Mouse (Mus musculus) embryonic facial prominence, embryonic 10.5 days (tissue): ENCODE data around the gene Prnp. TPM values are rescaled to one million over a fixed set of nuclear protein-coding genes. Genes with fewer than 3 reads are reported as not detected.
A peak's percentile ranks its signal among the peaks of the same experiment; 100 is the strongest.

ENCODE experiments used
- DNase-seq: peaks from one replicate; pipeline ENCODE4 v3.0.0-alpha.2; 2017; ENCODE audit warnings: low spot score
- H3K27ac ChIP-seq: fragments of 300-500 bp; sonication (generic); replicated peaks from 2 replicates; pipeline ENCODE4 v1.5.1; 2016; ENCODE audit warnings: mild to moderate bottlenecking
- H3K27me3 ChIP-seq: fragments of 300-500 bp; sonication (generic); replicated peaks from 2 replicates; pipeline ENCODE4 v1.6.1; 2016; ENCODE audit warnings: low read depth, mild to moderate bottlenecking; ENCODE audit not compliant: poor library complexity, severe bottlenecking
- H3K36me3 ChIP-seq: fragments of 300-500 bp; sonication (generic); replicated peaks from 2 replicates; pipeline ENCODE4 v1.6.1; 2016; ENCODE audit warnings: mild to moderate bottlenecking, moderate library complexity
- H3K4me1 ChIP-seq: fragments of 300-500 bp; sonication (generic); 2 replicates; pipeline ENCODE4 v1.6.1; 2016
- H3K4me3 ChIP-seq: fragments of 300-500 bp; sonication (generic); 2 replicates; pipeline ENCODE4 v1.5.1; 2016; ENCODE audit warnings: mild to moderate bottlenecking, moderate library complexity
- H3K9me3 ChIP-seq: fragments of 300-500 bp; sonication (generic); 2 replicates; pipeline ENCODE4 v1.6.1; 2016; ENCODE audit warnings: mild to moderate bottlenecking
- WGBS: fragments of 180-500 bp; shearing (Covaris S2); methylation state at CpG from one replicate; pipeline ENCODE4 v1.1.7; 2016; 5-methylcytosine and 5-hydroxymethylcytosine counted together
- polyA plus RNA-seq: library from polyadenylated mRNA; unstranded; fragments of >200 nt; fragmentation: Nextera tagmentation; extraction: Ambion mirVana; gene quantifications from 2 replicates; pipeline ENCODE4 v1.2.1, GENCODE M21; 2016

Prnp gene
- polyA plus RNA-seq, 1 experiment from 2014 or later = 21.7 TPM

DNA sequence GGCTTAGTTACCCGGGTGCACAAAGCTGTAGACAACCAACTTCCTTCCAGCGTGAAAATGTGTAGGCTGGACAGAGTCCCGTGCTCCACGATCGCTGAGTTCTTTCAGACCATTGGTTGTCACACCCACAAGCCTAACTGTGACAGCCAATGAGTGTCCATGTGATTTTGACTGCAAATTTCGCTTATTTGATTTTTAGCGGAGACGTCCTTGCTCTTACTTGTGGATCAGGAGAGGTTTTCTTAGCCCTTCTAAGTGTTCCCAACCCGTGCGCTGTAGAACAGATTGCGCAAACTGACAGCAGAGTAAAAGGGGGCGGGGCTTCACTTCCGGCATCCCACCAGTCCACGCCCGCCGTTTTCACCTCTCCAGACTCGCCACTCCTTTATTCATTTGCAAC is 45.5 kb downstream of the Prnp start:
- Histone ChIP-seq H3K27me3 (peaks cover 57% of the 10 kb centered on the region), H3K4me3 (peak overlapping the region; percentile 52), H3K36me3 (no peaks in the 10 kb centered on the region), H3K9me3 (no peaks in the 10 kb centered on the region), H3K4me1 (peaks cover 24% of the 10 kb centered on the region), H3K27ac (no peak overlapping the region)
- peak; percentile 36 for DNase-seq
- 7% methylated on average over 17 of the region's 17 CpGs for WGBS

DNA sequence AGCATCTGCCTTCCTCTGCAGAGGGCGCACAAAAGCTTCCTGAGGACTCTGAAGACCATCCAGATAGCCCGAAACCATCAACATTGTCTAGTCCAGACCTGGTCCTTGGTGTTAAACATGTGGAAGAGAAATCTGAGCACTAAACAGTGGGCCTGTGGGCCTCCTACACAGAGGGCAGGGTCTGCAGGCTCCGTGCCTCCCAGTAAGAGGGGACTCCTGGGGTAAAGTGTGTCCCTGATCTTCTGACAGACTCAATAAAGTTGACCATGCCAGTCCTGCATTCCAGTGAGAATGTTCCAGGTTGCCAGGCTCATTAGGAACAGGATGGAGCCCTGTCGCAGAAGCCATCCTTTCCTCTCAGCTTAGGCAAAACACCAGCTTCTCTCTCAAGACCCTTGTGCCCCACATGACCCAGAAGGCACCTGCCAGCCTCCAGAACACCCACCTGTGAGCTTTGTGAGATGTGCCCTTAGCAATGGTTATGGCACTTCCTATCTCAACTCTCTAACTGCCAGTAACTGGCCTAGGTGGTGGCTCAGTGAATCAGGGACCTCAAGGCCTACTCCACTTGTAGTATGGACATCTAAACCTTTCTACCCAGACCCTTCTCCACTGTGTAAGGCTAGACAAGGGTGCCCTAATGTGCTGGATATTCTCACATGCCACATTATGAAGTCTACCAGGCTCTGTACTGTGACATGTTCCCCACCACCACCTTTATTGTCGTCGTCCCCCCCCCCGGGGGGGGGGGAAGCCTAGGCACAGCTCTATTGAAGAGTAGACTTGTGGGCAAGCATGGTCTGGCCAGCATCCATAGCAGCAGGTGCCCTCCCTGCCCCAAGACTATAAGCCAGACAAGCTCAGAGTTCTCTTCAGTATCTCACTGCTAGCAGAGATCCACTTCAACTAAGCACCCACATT is 46.9 kb downstream of the Prnp start:
- 84% methylated on average over 7 of the region's 7 CpGs for WGBS
- peaks cover 18% of the 10 kb centered on the region for H3K4me1 ChIP-seq
- H3K36me3 ChIP-seq = no peaks in the 10 kb centered on the region
- H3K27me3 ChIP-seq = peaks cover 44% of the 10 kb centered on the region
- H3K9me3 ChIP-seq = no peaks in the 10 kb centered on the region
- H3K27ac ChIP-seq = no peak overlapping the region
- no peak for DNase-seq
- H3K4me3 ChIP-seq = no peak overlapping the region

DNA sequence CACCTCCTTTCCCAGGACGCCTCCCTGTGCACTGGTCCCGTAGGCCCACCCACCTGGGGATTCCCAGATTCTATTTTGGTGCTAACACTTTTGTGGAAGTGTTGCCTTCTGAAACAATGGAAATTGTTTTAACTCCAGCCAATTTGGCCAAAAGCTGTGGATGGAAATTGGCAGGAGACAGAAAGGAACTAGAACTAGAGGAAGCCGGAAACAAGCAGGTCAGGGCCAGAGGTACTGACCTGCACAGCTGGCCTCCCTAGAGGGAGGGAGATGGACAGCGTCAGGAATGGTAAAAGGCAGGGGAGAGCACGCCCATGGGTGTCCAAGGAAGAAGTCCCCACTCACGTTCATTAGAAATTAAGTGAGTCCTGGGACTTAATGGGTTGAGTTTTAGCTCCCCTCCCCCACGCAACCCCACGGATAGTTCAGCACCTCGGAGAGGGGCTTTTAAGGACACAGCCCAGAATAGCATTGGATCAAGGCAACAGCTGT is 48.0 kb downstream of the Prnp start:
- Histone ChIP-seq H3K9me3 (no peaks in the 10 kb centered on the region), H3K4me3 (no peak overlapping the region), H3K27me3 (peaks cover 32% of the 10 kb centered on the region), H3K36me3 (no peaks in the 10 kb centered on the region), H3K4me1 (peaks cover 17% of the 10 kb centered on the region), H3K27ac (no peak overlapping the region)
- peak; percentile 42 for DNase-seq
- 52% methylated on average over 9 of the region's 9 CpGs for WGBS

DNA sequence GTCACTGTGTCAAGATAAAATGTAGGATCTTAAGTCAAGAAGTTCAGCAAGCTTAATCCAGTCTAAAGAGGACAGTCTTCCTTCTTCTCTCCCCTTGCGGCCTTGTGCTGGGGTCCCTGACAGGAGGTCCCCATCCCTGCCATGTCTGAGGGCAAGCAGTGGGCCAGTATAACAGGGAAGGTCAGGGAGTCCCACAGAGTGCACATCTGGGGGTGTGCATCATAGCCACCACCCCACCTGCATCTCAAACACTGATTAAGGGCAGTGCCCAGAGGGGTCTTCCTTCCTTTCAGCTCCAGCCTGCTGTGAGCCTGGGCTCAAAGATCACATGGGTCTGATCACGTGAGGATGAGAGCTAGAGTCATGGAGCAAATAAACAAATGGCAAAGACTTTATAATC is 51.9 kb downstream of the Prnp start:
- no peaks in the 10 kb centered on the region for H3K4me1 ChIP-seq
- H3K36me3 ChIP-seq = no peaks in the 10 kb centered on the region
- no peak overlapping the region for H3K4me3 ChIP-seq
- no peak overlapping the region for H3K27ac ChIP-seq
- no peaks in the 10 kb centered on the region for H3K9me3 ChIP-seq
- H3K27me3 ChIP-seq = peaks cover 2% of the 10 kb centered on the region; the same call in 1 of the 2 replicates
- WGBS = 74% methylated on average over 2 of the region's 2 CpGs
- DNase-seq = no peak

DNA sequence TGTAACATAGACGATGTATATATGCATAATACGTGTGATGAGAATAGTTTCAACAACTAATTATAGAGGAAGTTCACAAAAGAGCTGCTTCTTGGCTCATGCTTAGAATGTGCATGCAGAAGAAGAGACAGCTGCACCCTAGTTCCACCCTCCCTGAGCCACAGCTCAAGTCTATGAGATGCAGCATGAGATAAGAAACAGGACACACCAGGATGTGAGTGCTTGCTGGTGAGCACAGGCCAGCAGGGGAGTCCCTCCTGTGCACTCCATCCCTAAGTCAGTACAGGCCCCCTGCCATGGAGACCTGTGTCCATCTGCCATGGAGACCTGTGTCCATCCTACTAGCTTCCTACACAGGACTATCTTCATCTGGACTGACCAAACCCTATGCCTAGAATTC is 60.9 kb downstream of the Prnp start:
- Histone ChIP-seq H3K27ac (no peak overlapping the region), H3K4me1 (no peaks in the 10 kb centered on the region), H3K36me3 (no peaks in the 10 kb centered on the region), H3K4me3 (no peak overlapping the region), H3K27me3 (no peaks in the 10 kb centered on the region), H3K9me3 (no peaks in the 10 kb centered on the region)
- 90% methylated on average over 2 of the region's 2 CpGs for WGBS
- no peak for DNase-seq

DNA sequence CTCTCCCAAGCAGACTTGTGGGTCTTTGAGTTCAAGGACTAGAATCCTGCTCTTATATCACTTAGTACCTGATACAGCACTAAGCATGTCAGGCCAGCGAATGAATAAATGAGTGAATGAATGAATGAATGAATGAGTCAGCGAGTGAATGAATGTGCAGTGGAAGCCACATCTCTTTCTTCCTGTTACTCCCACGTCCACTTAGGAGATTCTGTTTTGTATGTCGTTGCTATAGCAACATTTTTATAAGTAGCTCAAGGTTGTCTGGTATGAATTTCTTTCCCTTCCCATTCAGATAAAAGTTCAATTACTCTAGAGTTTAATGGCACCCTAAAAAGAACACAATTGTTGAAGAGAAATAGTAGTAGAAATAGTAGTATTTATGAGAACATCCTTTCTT is 61.4 kb downstream of the Prnp start:
- Histone ChIP-seq H3K9me3 (no peaks in the 10 kb centered on the region), H3K4me1 (no peaks in the 10 kb centered on the region), H3K4me3 (no peak overlapping the region), H3K27ac (no peak overlapping the region), H3K27me3 (no peaks in the 10 kb centered on the region), H3K36me3 (no peaks in the 10 kb centered on the region)
- WGBS = 85% methylated on average over 4 of the region's 4 CpGs
- no peak for DNase-seq

DNA sequence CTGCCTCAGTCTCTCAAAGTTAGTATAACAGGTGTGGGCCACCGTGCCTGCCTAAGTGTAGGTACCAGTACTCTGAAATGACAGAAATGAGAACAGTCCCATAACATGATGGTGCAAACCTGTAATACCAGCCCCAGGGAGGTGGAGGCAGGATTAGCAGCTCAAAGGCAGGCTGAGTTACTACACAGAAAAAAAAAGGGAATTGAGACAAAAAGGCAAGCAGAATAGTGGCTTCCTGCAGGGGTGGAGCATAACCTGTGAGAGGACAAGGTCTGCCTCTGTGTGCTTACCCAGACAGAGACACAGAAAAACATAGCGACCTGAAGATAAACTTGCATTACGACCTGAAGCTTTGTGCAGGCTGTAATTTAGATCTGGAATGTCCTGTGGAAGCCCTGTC is 66.9 kb downstream of the Prnp start:
- DNase-seq = no peak
- no peaks in the 10 kb centered on the region for H3K36me3 ChIP-seq
- H3K27me3 ChIP-seq = no peaks in the 10 kb centered on the region
- no peak overlapping the region for H3K4me3 ChIP-seq
- peaks cover 4% of the 10 kb centered on the region for H3K4me1 ChIP-seq
- WGBS = 79% methylated on average over 3 of the region's 3 CpGs
- H3K9me3 ChIP-seq = peaks cover 2% of the 10 kb centered on the region; the same call in 1 of the 2 replicates
- no peak overlapping the region for H3K27ac ChIP-seq

DNA sequence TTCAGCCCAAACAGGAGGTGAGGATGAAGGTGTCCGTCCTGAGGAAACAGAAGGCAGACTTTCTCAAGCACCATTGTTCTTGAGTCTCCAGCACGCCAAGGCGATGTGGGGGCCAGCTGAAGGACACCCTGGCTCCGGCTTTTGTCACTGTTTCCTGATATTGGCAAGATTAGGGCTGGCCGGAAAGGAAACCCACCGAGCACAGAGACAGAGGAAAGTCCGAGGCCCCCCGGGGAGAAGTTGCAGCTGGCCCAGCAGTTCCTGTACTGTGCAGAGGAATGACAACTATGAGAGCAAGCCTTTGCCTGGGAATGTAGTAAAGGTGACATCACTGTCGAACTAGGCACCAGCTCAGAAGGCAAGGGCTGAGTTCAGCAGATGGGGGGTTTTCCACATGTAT is 71.1 kb downstream of the Prnp start:
- Histone ChIP-seq H3K4me1 (peaks cover 4% of the 10 kb centered on the region), H3K36me3 (no peaks in the 10 kb centered on the region), H3K4me3 (no peak overlapping the region), H3K27me3 (no peaks in the 10 kb centered on the region), H3K27ac (no peak overlapping the region; the same call in 1 of the 2 replicates), H3K9me3 (peaks cover 2% of the 10 kb centered on the region; the same call in 1 of the 2 replicates)
- 41% methylated on average over 9 of the region's 9 CpGs for WGBS
- DNase-seq = peak; percentile 38

DNA sequence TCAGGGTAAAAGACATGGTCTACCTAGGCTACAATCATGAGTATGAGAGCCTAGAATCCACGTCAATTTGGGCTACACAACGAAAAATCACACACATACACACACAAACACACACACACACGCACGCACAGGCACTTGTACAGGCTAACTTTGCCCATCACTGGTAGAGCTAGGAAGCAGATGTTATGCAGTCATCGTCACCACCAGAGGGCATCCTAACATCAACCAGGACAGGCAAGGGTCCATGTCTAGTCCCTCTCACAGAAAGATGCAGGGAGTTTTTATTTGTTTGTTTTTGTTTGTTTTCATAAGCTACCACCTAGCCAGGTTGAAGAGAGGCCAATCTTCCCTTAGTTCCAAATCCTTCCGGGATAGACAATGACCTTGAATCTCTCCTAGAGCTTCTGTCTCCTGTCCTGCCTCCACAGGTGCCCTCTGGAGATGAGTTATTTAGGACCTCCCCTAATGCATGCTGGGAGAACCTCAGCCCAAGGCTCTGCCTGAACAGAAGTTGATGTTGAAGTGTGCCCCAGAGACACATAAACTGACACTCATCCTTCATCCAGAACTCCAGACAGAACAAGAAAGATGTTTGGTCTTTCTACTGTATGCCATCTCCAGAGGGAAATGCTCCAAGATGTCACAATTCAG is 72.9 kb downstream of the Prnp start:
- Histone ChIP-seq H3K4me1 (peaks cover 4% of the 10 kb centered on the region), H3K27me3 (no peaks in the 10 kb centered on the region), H3K27ac (no peak overlapping the region), H3K4me3 (no peak overlapping the region), H3K9me3 (peaks cover 2% of the 10 kb centered on the region; the same call in 1 of the 2 replicates), H3K36me3 (no peaks in the 10 kb centered on the region)
- 16% methylated on average over 6 of the region's 6 CpGs for WGBS
- peak; percentile 68 for DNase-seq

DNA sequence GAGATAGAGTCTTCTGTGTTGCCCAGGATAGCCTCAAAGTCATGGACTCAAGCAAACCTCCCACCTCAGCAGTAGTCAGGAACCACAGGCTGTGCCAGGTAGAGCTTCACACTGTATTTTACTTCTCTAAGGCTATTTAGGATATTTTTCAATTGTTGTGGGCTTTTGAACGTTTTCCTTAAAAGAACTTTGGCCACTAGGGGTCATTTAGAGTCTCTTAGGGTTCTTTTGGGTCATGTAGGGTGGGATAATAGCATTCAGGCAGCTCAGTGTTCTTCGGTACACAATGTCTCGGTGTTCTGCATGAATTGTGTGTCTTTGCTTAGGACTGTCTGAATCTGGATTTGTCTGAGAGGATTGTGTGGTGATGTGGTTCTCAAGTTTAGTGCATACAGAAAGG is 78.2 kb downstream of the Prnp start:
- H3K27ac ChIP-seq = no peak overlapping the region
- no peaks in the 10 kb centered on the region for H3K36me3 ChIP-seq
- no peaks in the 10 kb centered on the region for H3K9me3 ChIP-seq
- no peak overlapping the region for H3K4me3 ChIP-seq
- H3K27me3 ChIP-seq = no peaks in the 10 kb centered on the region
- WGBS = 57% methylated on average over 3 of the region's 3 CpGs
- no peaks in the 10 kb centered on the region for H3K4me1 ChIP-seq
- no peak for DNase-seq
